Mouse (Mus musculus) MEL (cell line): ENCODE measurements around the gene Zfp1.

ENCODE experiments used
- ELF1 ChIP-seq: IDR thresholded peaks from 2 replicates; pipeline ENCODE4 v1.6.1; 2014; ENCODE audit warnings: low read depth, mild to moderate bottlenecking, inconsistent platforms, low read length, improper control_type of control experiment, moderate library complexity
- ETS1 ChIP-seq: IDR thresholded peaks from 2 replicates; pipeline ENCODE4 v1.6.1; 2012; ENCODE audit warnings: low read depth, mild to moderate bottlenecking, inconsistent platforms, low read length, improper control_type of control experiment, moderate library complexity
- KAT2A ChIP-seq: conservative IDR thresholded peaks from 2 replicates; pipeline ENCODE4 v1.6.1; 2012; ENCODE audit warnings: low read depth, low read length, improper control_type of control experiment, inconsistent platforms
- POLR2A ChIP-seq, 2 experiments: IDR thresholded peaks; 2 replicates each; pipeline ENCODE4 v1.6.1; 2011 to 2012; ENCODE audit warnings: low read length in 2 of 2, mild to moderate bottlenecking in 2 of 2, control low read depth in 1 of 2, improper control_type of control experiment in 1 of 2, low read depth in 1 of 2, moderate library complexity in 1 of 2; ENCODE audit not compliant: control insufficient read depth in 1 of 2, insufficient read depth in 1 of 2, poor library complexity in 1 of 2
- POLR2AphosphoS5 ChIP-seq: IDR thresholded peaks from 2 replicates; pipeline ENCODE4 v1.6.1; 2012; ENCODE audit warnings: low read depth, borderline replicate concordance, mild to moderate bottlenecking, inconsistent platforms, low read length, moderate library complexity, mixed read lengths

GRCm38 (mm10) chr8:111709223-111709622, 66.0 kb downstream of the Zfp1 start:
- TF ChIP-seq POLR2A (IDR thresholded peaks at IDR 0.05; ENCODE audit: control insufficient read depth in 1 of 2, insufficient read depth in 1 of 2, low read depth in 1 of 2, low read length in 2 of 2, poor library complexity in 1 of 2): no peak
- TF ChIP-seq POLR2AphosphoS5: no peak
- TF ChIP-seq KAT2A: no peak
- TF ChIP-seq ETS1: no peak
- TF ChIP-seq ELF1: no peak
